Mouse (Mus musculus): ENCODE measurements at regions not wholly inside any gene's neighbourhood (a gene's known extent, or its start where the extent isn't known, plus 50 kb on each side); places are given as distances from the start of the nearest gene placed in this dataset.

DNA sequence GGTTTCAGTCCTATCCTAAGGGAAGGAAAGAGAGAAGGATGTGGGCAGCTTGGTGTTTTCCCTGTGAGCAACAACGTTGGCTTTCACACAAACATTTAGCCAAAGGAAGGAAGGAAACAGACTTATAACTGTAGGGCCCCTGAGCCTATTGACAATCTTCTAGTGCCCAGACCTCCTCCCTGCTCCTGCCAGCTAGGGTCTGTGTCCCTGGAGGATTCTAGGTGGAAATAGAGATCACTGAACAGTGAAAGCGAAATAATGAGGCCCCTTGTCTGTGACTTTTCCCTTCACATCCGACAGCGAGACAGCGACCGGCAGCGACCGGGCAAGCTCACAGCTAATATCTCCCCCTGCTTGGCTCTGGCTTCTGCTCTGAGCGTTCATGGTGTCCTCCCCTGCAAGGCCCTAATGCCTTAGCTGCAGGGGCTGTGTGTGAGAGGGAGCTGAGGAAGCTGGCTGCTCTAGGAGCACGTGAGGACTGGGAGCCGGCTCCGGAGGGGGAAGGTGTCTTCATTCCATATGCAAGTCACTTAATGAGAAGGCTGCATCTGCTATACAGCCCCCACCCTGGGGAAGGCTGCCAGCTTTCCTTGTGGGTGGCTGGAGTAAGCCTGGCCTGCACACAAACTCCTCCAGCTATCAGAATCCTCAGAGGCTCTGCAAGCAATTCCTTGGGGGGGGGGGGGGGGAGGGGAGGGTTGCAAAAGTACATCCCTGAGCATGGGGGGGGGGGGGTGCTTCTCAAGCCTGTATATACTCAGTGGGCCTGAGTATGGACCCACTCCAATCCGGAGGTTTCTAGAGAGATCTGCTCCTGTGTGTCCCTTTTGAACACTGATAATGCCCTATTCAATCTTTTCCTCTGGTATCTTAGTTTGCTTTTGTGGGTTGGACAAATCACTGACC lies 61.7 kb upstream of the Opcml start:
- no peaks in the 10 kb centered on the region for H3K9me3 ChIP-seq
- H3K27ac ChIP-seq = peak overlapping the region; percentile 67
- peak; percentile 94 for ATAC-seq
- H3K4me1 ChIP-seq (replicated peaks) = peaks cover 13% of the 10 kb centered on the region
- peak overlapping the region; percentile 32; the same call in 1 of the 2 replicates for H3K9ac ChIP-seq (replicated peaks)
- WGBS = 5% methylated on average over 13 of the region's 13 CpGs
- no peaks in the 10 kb centered on the region for H3K27me3 ChIP-seq
- H3K4me2 ChIP-seq (replicated peaks) = peak overlapping the region; percentile 43
- no peaks in the 10 kb centered on the region for H3K36me3 ChIP-seq
- no peak overlapping the region for H3K4me3 ChIP-seq (replicated peaks)

DNA sequence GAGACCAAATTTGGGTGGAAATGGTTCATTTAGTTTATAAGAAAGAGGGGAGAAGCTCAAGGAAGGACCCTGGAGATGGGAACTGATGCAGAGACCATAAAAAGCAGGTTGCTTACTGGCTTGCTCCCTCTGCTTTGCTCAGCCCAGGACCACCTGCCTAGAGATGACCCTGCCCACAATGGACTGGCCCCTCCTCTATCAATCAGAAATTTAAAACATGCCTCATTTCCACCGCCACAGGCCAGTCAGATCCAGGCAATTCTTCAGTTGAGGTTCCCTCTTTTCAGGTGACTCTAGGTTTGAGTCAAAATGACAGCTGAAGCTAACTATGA lies 61.1 kb upstream of the Opcml start:
- peaks cover 11% of the 10 kb centered on the region for H3K4me1 ChIP-seq (replicated peaks)
- H3K36me3 ChIP-seq = no peaks in the 10 kb centered on the region
- ATAC-seq = peak; percentile 44; the same call in 1 of the 2 replicates
- no peak overlapping the region for H3K4me3 ChIP-seq (replicated peaks)
- no peaks in the 10 kb centered on the region for H3K27me3 ChIP-seq
- no peaks in the 10 kb centered on the region for H3K9me3 ChIP-seq
- WGBS = 34% methylated on average over 1 of the region's 1 CpGs
- no peak overlapping the region for H3K27ac ChIP-seq
- H3K4me2 ChIP-seq (replicated peaks) = no peak overlapping the region
- no peak overlapping the region for H3K9ac ChIP-seq (replicated peaks)

DNA sequence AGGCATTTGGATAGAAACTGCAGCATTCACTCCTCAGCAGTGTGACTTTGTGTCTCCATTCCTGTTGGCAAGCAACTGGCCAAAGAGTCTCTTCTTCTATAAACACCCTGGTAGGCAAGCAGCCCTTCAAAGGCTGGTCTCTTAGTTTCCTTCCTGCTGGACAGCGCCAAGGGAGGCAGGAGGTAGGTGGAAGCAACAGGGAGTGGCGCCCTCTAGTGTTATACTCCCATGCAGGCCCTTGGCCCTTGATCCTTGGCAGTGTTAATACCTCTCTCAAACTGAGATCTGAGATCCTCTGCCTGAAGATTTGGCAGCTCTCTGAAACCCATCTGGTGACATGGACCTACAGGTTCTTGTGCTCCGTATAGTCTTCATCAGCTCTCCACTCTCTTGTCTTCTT lies 51.3 kb upstream of the Opcml start:
- H3K27ac ChIP-seq = no peak overlapping the region
- no peak overlapping the region for H3K4me2 ChIP-seq (replicated peaks)
- H3K4me1 ChIP-seq (replicated peaks) = no peaks in the 10 kb centered on the region
- no peaks in the 10 kb centered on the region for H3K9me3 ChIP-seq
- no peak overlapping the region for H3K9ac ChIP-seq (replicated peaks)
- H3K27me3 ChIP-seq = no peaks in the 10 kb centered on the region
- H3K4me3 ChIP-seq (replicated peaks) = no peak overlapping the region
- H3K36me3 ChIP-seq = no peaks in the 10 kb centered on the region
- WGBS = 35% methylated on average over 3 of the region's 3 CpGs
- no peak for ATAC-seq

Data from midbrain, embryonic 13.5 days (tissue).